Mouse (Mus musculus) thymus, adult 2 months (tissue): ENCODE results near the gene Ror1. TPM values are rescaled to one million over a fixed set of nuclear protein-coding genes. Genes with fewer than 3 reads are reported as not detected.

Source experiments
- DNase-seq: peaks from one replicate; pipeline ENCODE4 v3.0.0; 2021
- H3K27ac ChIP-seq: fragments of 200-500 bp; 2 replicates; pipeline ENCODE4 v1.5.1; 2012; ENCODE audit warnings: low read length, control low read depth; ENCODE audit not compliant: control insufficient read depth, insufficient read depth
- H3K27me3 ChIP-seq: fragments of 200-500 bp; 2 replicates; pipeline ENCODE4 v1.6.1; 2012; ENCODE audit warnings: mild to moderate bottlenecking, low read length, moderate library complexity, mixed read lengths; ENCODE audit not compliant: control insufficient read depth, insufficient read depth
- H3K36me3 ChIP-seq: fragments of 200-500 bp; 2 replicates; pipeline ENCODE4 v1.6.1; 2012; ENCODE audit warnings: mild to moderate bottlenecking, low read length, moderate library complexity; ENCODE audit not compliant: control insufficient read depth, insufficient read depth
- H3K4me1 ChIP-seq: fragments of 200-500 bp; replicated peaks from 2 replicates; pipeline ENCODE4 v1.6.1; 2012; ENCODE audit warnings: low read length; ENCODE audit not compliant: control insufficient read depth, insufficient read depth
- H3K4me3 ChIP-seq: fragments of 200-500 bp; 2 replicates; pipeline ENCODE4 v1.5.1; 2012; ENCODE audit warnings: mild to moderate bottlenecking, low read length, control low read depth, moderate library complexity; ENCODE audit not compliant: control insufficient read depth, insufficient read depth
- CTCF ChIP-seq: fragments of 200-500 bp; IDR thresholded peaks from 2 replicates; pipeline ENCODE4 v1.5.1; 2012; ENCODE audit warnings: mild to moderate bottlenecking, control low read depth, low read length, moderate library complexity, borderline replicate concordance; ENCODE audit not compliant: control insufficient read depth, poor library complexity, insufficient read depth; ENCODE audit errors: extremely low read depth
- POLR2A ChIP-seq: fragments of 200-500 bp; IDR thresholded peaks from 2 replicates; pipeline ENCODE4 v1.6.1; 2012; ENCODE audit warnings: mild to moderate bottlenecking, low read length, control low read depth, moderate library complexity; ENCODE audit not compliant: control insufficient read depth, poor library complexity, insufficient read depth; ENCODE audit errors: extremely low read depth
- WGBS: fragments of 180-500 bp; shearing (Covaris S2); methylation state at CpG from one replicate; pipeline ENCODE4 v1.1.7; 2018; 5-methylcytosine and 5-hydroxymethylcytosine counted together
- polyA plus RNA-seq: library from polyadenylated mRNA; depleted of rRNA; stranded (reverse); fragments of >200 nt; gene quantifications from 2 replicates; pipeline ENCODE4 v1.2.3, GENCODE M21; 2012

The Ror1 gene
- polyA plus RNA-seq, 1 experiment: 0.84 TPM

GRCm38 (mm10) chr4:100390436-100390835 is 294.8 kb downstream of the Ror1 start:
- 94% methylated on average over 6 of the region's 6 CpGs for WGBS
- no peak overlapping the region for H3K27ac ChIP-seq

GRCm38 (mm10) chr4:100391021-100391420 is 295.4 kb downstream of the Ror1 start:
- no peaks in the 10 kb centered on the region for H3K27me3 ChIP-seq
- WGBS: 91% methylated on average over 6 of the region's 6 CpGs
- DNase-seq: no peak
- H3K27ac ChIP-seq: no peak overlapping the region
- no peak for TF ChIP-seq CTCF
- TF ChIP-seq POLR2A: no peak
- H3K4me3 ChIP-seq: no peak overlapping the region
- no peaks in the 10 kb centered on the region for H3K4me1 ChIP-seq
- H3K36me3 ChIP-seq: no peaks in the 10 kb centered on the region

More at GRCm38 (mm10) chr4:100390436-100390835, 294.8 kb downstream of the Ror1 start:
- TF ChIP-seq CTCF (no peak), POLR2A (no peak)
- no peaks in the 10 kb centered on the region for H3K27me3 ChIP-seq
- no peak for DNase-seq
- H3K4me3 ChIP-seq: no peak overlapping the region
- no peaks in the 10 kb centered on the region for H3K36me3 ChIP-seq
- no peaks in the 10 kb centered on the region for H3K4me1 ChIP-seq

GRCm38 (mm10) chr4:100393374-100394061 is 297.9 kb downstream of the Ror1 start:
- WGBS: 90% methylated on average over 12 of the region's 12 CpGs
- Histone ChIP-seq H3K27me3 (no peaks in the 10 kb centered on the region), H3K27ac (no peak overlapping the region), H3K4me1 (no peaks in the 10 kb centered on the region), H3K4me3 (no peak overlapping the region), H3K36me3 (no peaks in the 10 kb centered on the region)
- TF ChIP-seq CTCF: no peak
- no peak for TF ChIP-seq POLR2A
- DNase-seq: no peak

GRCm38 (mm10) chr4:100395407-100395806 is 299.8 kb downstream of the Ror1 start:
- WGBS: 97% methylated on average over 4 of the region's 4 CpGs
- H3K27ac ChIP-seq: no peak overlapping the region
- no peaks in the 10 kb centered on the region for H3K27me3 ChIP-seq

GRCm38 (mm10) chr4:100398079-100398478 is 302.5 kb downstream of the Ror1 start:
- H3K4me1 ChIP-seq: no peaks in the 10 kb centered on the region
- H3K36me3 ChIP-seq: no peaks in the 10 kb centered on the region
- 47% methylated on average over 3 of the region's 3 CpGs for WGBS
- no peak overlapping the region for H3K27ac ChIP-seq
- no peak for DNase-seq
- no peaks in the 10 kb centered on the region for H3K27me3 ChIP-seq
- no peak for TF ChIP-seq POLR2A
- no peak for TF ChIP-seq CTCF
- H3K4me3 ChIP-seq: no peak overlapping the region

More at GRCm38 (mm10) chr4:100395407-100395806, 299.8 kb downstream of the Ror1 start:
- no peak overlapping the region for H3K4me3 ChIP-seq
- TF ChIP-seq POLR2A (no peak), CTCF (no peak)
- DNase-seq: no peak
- no peaks in the 10 kb centered on the region for H3K36me3 ChIP-seq
- H3K4me1 ChIP-seq: no peaks in the 10 kb centered on the region

- Histone ChIP-seq H3K27ac (no peak overlapping the region), H3K27me3 (no peaks in the 10 kb centered on the region), H3K4me3 (no peak overlapping the region), H3K4me1 (no peaks in the 10 kb centered on the region), H3K36me3 (no peaks in the 10 kb centered on the region)
- 53% methylated on average over 3 of the region's 3 CpGs for WGBS
- no peak for DNase-seq
- no peak for TF ChIP-seq CTCF
- TF ChIP-seq POLR2A: no peak
Measured at GRCm38 (mm10) chr4:100401078-100401477, 305.5 kb downstream of the Ror1 start.

- Histone ChIP-seq H3K27me3 (no peaks in the 10 kb centered on the region), H3K27ac (no peak overlapping the region), H3K36me3 (no peaks in the 10 kb centered on the region), H3K4me3 (no peak overlapping the region), H3K4me1 (no peaks in the 10 kb centered on the region)
- TF ChIP-seq POLR2A: no peak
- no peak for TF ChIP-seq CTCF
- 87% methylated on average over 14 of the region's 14 CpGs for WGBS
- no peak for DNase-seq
Measured at GRCm38 (mm10) chr4:100401581-100402470, 306.2 kb downstream of the Ror1 start.
